Mouse (Mus musculus): Measurements from ENCODE around the gene Tom1l1.

The Tom1l1 gene

GRCm38 (mm10) chr11:90614743-90615142 lies 73.4 kb downstream of the Tom1l1 start:
- no peak for DNase-seq

GRCm38 (mm10) chr11:90612118-90612517 lies 76.0 kb downstream of the Tom1l1 start:
- no peak for DNase-seq

DNA sequence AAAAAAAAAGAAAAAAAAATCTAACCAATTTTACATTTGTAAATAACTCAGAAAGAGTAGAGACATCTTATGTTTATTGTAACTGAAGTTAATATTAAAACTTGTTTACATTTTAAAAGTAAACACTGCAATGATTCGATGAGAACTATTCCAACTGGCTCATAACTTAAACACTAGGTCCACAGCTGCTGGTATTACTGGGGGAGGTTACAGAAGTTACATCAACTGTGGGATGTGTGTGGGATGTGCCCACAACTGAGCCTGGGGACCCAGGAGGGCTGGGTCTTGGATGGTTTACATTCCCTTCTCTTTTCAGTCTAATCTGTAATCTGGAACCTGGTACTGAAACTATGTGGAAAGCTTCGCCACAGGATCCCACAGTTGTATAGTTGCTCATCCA lies 85.1 kb downstream of the Tom1l1 start:
- no peak for DNase-seq

DNA sequence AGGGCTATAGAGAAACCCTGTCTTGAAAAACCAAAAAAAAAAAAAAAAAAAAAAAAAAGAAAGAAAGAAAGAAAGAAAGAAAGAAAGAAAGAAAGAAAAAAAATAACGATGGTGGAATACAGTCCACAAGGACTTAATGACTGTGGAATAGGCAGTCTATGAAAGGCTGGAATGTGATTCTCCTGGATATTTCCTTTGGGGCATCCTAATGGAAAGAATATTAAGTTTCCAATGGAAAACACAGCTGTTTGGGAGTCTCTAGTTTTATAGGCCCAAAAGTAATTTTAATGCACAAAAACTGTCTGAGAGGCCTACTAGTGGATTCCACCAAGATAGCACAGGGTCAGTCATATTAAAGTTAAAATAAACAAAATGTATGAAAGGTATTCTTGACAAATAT lies 92.3 kb downstream of the Tom1l1 start:
- DNase-seq: no peak

All from spleen, adult 18-20 months (tissue).